Mouse (Mus musculus): ENCODE data around the gene Akr1b8. TPM values are rescaled to one million over a fixed set of nuclear protein-coding genes. Genes with fewer than 3 reads are reported as not detected.
A peak's percentile ranks its signal among the peaks of the same experiment; 100 is the strongest.

Gene Akr1b8
- total and polyA plus RNA-seq, 3 experiments: 3.3 to 4.8 (median 3.5) TPM

DNA sequence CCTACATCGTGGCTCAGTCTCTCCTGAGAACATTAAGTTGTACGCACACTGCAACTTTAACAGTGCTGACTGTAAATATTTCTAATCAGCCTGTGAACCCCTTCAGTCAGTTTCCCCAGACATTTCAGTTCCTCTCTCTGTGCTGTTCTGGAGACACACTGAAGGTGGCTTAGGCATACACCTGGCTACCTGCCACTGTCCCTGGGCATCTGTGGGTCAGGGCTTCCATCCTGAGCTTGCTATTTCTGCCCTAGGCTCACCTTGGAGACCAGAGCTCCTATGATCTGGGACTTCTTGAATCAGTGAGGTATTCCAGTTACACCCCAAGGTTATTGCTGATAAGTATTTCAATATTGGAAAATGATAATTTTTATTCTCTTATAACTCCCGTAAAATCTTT, 1.5 kb upstream of the Akr1b8 start:
- TF ChIP-seq POLR2A (IDR thresholded peaks at IDR 0.05; ENCODE audit: insufficient read depth, low read depth, low read length): no peak
- TF ChIP-seq CTCF (IDR thresholded peaks at IDR 0.05): no peak
- no peak for TF ChIP-seq EP300 (IDR thresholded peaks at IDR 0.05; ENCODE audit: insufficient read depth, low read depth, low read length)
- no peak overlapping the region for H3K4me3 ChIP-seq
- H3K36me3 ChIP-seq (ENCODE audit: control insufficient read depth, insufficient read depth, low read length): no peaks in the 10 kb centered on the region
- H3K4me1 ChIP-seq (ENCODE audit: control insufficient read depth, insufficient read depth, low read length): no peaks in the 10 kb centered on the region
- no peaks in the 10 kb centered on the region for H3K79me2 ChIP-seq (replicated peaks; ENCODE audit: control insufficient read depth, insufficient read depth, low read length)
- WGBS: 91% methylated on average over 3 of the region's 3 CpGs
- no peak for DNase-seq
- H3K27me3 ChIP-seq (ENCODE audit: control insufficient read depth, insufficient read depth, low read length): no peaks in the 10 kb centered on the region
- H3K9ac ChIP-seq (ENCODE audit: low read depth, low read length): no peak overlapping the region
- H3K27ac ChIP-seq: no peak overlapping the region
- intact Hi-C loops (cut with DNase I): no loop called here

DNA sequence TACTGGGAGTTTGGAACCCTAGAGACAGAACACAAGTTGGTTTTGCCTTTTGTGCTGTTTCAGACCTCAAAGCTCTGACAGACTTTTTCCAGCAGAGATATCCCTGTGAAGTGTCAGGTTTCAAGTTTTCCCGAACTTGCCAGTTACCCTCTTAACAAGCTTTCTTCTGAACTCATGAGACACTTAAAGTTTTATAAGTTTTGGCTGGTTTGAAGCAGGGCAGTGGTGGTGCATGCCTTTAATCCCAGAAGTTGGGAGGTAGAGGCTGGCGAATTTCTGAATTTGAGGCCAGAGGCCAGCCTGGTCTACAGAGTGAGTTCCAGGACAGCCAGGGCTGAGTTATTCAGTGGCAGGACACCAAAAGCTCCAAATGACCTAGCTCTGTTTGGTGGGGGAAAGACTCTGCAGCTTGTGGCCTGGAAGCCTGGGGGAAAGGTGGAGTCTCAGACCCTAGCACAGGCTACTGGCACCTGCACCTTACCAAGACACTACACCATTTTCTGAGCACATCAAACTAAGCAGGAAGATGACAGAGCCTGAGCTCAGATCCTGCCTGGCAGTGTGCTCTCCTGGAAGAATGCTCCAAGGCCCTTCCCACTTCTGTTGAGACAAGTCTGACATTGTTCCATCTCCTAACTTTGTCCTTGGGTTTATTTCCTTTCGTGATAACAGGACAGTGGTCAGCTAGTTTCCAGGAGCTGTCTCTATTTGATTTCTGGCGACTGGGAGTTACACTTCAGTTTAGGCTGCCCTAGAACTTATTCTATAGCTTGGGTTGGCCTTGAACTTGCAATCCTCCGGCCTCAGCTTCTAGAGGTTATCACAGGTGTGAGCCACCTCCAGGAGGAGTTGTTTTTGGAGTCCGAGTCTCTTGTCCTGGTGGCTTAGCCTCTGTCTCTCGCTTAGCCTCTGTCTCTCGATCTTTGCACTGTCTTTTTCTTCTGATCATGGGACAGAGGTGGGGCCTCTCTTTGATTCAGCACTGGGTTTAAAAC, 732 bp downstream of the Akr1b8 start:
- H3K36me3 ChIP-seq (ENCODE audit: control insufficient read depth, insufficient read depth, low read length): no peaks in the 10 kb centered on the region
- no peak overlapping the region for H3K9ac ChIP-seq (ENCODE audit: low read depth, low read length)
- H3K27me3 ChIP-seq (ENCODE audit: control insufficient read depth, insufficient read depth, low read length): no peaks in the 10 kb centered on the region
- H3K27ac ChIP-seq: peak overlapping the region; percentile 23
- intact Hi-C loops (cut with DNase I): no loop called here
- H3K79me2 ChIP-seq (replicated peaks; ENCODE audit: control insufficient read depth, insufficient read depth, low read length): no peaks in the 10 kb centered on the region
- DNase-seq: no peak
- H3K4me1 ChIP-seq (ENCODE audit: control insufficient read depth, insufficient read depth, low read length): no peaks in the 10 kb centered on the region
- no peak for TF ChIP-seq EP300 (IDR thresholded peaks at IDR 0.05; ENCODE audit: insufficient read depth, low read depth, low read length)
- TF ChIP-seq CTCF (IDR thresholded peaks at IDR 0.05): no peak
- no peak for TF ChIP-seq POLR2A (IDR thresholded peaks at IDR 0.05; ENCODE audit: insufficient read depth, low read depth, low read length)
- peak overlapping the region; percentile 23; the same call in 1 of the 2 replicates for H3K4me3 ChIP-seq
- WGBS: 56% methylated on average over 8 of the region's 8 CpGs

DNA sequence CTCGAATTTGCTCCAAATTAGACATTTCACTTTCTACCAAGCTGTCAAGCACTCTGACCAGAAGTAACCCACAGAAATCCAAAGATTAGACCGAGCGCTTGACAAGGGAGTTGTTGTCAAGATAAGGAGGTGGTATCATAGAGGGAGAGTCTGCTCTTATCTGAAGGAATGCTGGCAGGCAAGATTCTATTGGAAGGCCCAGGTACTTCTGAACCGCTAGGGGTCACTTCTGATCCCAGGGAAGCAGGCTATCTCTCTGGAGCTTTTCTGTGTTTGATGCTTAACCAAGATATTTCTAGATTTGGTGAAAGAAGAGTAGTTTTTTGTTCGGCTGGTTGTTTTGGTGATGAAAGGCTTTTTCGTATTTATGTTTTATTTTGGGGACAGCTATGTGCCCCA, 1.4 kb downstream of the Akr1b8 start:
- no peak for DNase-seq
- H3K79me2 ChIP-seq (replicated peaks; ENCODE audit: control insufficient read depth, insufficient read depth, low read length): no peaks in the 10 kb centered on the region
- H3K4me3 ChIP-seq: no peak overlapping the region
- TF ChIP-seq POLR2A (IDR thresholded peaks at IDR 0.05; ENCODE audit: insufficient read depth, low read depth, low read length) (no peak), CTCF (IDR thresholded peaks at IDR 0.05) (peak; percentile 12; the same call in 1 of the 2 replicates)
- no peaks in the 10 kb centered on the region for H3K27me3 ChIP-seq (ENCODE audit: control insufficient read depth, insufficient read depth, low read length)
- WGBS: 76% methylated on average over 6 of the region's 6 CpGs
- intact Hi-C loops (cut with DNase I): no loop called here
- no peak overlapping the region for H3K9ac ChIP-seq (ENCODE audit: low read depth, low read length)
- H3K27ac ChIP-seq: no peak overlapping the region
- H3K4me1 ChIP-seq (ENCODE audit: control insufficient read depth, insufficient read depth, low read length): no peaks in the 10 kb centered on the region
- H3K36me3 ChIP-seq (ENCODE audit: control insufficient read depth, insufficient read depth, low read length): no peaks in the 10 kb centered on the region

DNA sequence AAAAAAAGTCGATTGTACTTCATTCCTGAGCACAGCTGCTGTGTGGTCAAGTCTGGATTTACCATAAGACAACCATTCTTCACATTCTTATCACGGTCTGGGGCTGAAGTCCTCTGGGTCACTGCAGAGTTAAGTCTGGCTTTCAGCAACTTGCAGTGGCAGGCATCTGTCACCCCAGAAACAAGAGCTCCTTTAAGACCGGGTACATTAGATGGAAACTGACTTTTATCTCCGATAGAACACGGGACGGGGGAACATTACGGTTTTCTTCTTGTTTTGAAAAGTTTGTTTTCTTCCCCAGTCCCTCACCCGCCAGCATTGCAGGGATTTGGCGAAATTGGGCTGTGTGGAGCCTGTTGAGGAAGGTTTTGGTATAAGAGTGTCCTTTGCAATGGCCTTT, 1.9 kb downstream of the Akr1b8 start:
- 77% methylated on average over 9 of the region's 9 CpGs for WGBS
- Histone ChIP-seq H3K4me1 (ENCODE audit: control insufficient read depth, insufficient read depth, low read length) (no peaks in the 10 kb centered on the region), H3K9ac (ENCODE audit: low read depth, low read length) (no peak overlapping the region), H3K79me2 (replicated peaks; ENCODE audit: control insufficient read depth, insufficient read depth, low read length) (no peaks in the 10 kb centered on the region), H3K27me3 (ENCODE audit: control insufficient read depth, insufficient read depth, low read length) (no peaks in the 10 kb centered on the region), H3K4me3 (no peak overlapping the region), H3K27ac (no peak overlapping the region), H3K36me3 (ENCODE audit: control insufficient read depth, insufficient read depth, low read length) (no peaks in the 10 kb centered on the region)
- DNase-seq: no peak
- TF ChIP-seq CTCF (IDR thresholded peaks at IDR 0.05): no peak
- no peak for TF ChIP-seq EP300 (IDR thresholded peaks at IDR 0.05; ENCODE audit: insufficient read depth, low read depth, low read length)
- no peak for TF ChIP-seq POLR2A (IDR thresholded peaks at IDR 0.05; ENCODE audit: insufficient read depth, low read depth, low read length)
- intact Hi-C loops (cut with DNase I): no loop called here

DNA sequence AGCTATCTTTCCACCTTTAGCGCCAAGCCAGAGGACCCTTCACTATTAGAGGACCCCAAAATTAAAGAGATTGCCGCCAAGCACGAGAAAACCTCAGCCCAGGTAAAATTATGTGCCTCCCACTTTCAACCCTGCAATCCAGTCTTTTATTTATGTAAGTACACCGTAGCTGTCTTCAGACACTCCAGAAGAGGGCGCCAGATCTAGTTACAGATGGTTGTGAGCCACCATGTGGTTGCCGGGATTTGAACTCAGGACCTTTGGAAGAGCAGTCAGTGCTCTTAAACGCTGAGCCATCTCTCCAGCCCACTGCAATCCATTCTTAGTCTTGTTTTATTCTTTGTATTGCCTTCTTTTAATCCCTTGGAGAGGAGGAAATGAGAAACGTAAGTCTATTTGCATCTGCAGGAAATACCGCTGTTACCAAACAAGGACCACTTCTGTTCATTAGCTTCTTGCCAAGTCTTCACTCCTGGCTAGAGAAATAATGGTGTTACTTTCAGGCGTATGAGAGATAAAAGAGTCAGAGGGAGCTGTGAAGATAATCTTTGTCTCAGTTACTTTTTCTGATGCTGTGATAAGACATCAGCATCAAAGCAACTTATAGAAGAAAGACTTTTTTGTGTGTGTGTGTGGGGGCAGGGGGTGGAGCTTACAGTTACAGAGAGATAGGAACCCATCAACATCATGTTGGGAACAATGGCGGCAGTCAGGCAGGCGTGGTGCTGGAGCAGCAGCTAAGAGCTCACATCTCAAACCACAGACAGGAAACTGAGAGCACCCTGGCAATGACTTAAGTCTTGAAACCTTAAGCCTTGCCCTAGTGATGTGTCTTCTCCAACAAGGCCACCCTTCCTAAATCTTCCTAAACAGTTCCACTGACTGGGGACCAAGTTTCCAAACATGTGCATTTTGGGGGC, 10.6 kb downstream of the Akr1b8 start:
- Histone ChIP-seq H3K27ac (no peak overlapping the region), H3K4me1 (ENCODE audit: control insufficient read depth, insufficient read depth, low read length) (no peaks in the 10 kb centered on the region), H3K27me3 (ENCODE audit: control insufficient read depth, insufficient read depth, low read length) (no peaks in the 10 kb centered on the region), H3K4me3 (no peak overlapping the region), H3K79me2 (replicated peaks; ENCODE audit: control insufficient read depth, insufficient read depth, low read length) (no peaks in the 10 kb centered on the region), H3K36me3 (ENCODE audit: control insufficient read depth, insufficient read depth, low read length) (no peaks in the 10 kb centered on the region), H3K9ac (ENCODE audit: low read depth, low read length) (no peak overlapping the region)
- DNase-seq: no peak
- intact Hi-C loops (cut with DNase I): no loop called here
- 77% methylated on average over 12 of the region's 12 CpGs for WGBS
- TF ChIP-seq CTCF (IDR thresholded peaks at IDR 0.05) (peak; percentile 43), POLR2A (IDR thresholded peaks at IDR 0.05; ENCODE audit: insufficient read depth, low read depth, low read length) (no peak), EP300 (IDR thresholded peaks at IDR 0.05; ENCODE audit: insufficient read depth, low read depth, low read length) (no peak)

All from heart, adult 2 months (tissue).